Mouse (Mus musculus) CH12.LX (cell line): Measurements from ENCODE around the gene Gm853. TPM values are rescaled to one million over a fixed set of nuclear protein-coding genes. Genes with fewer than 3 reads are reported as not detected.

Source experiments
- DNase-seq: peaks from one replicate; pipeline ENCODE4 v3.0.0-alpha.2; 2013; ENCODE audit errors: extremely low read depth
- H3K27ac ChIP-seq: 2 replicates; pipeline ENCODE4 v1.5.1; 2012; ENCODE audit warnings: low read depth, mild to moderate bottlenecking, control low read depth, moderate library complexity; ENCODE audit not compliant: insufficient read depth
- H3K27me3 ChIP-seq: replicated peaks from 2 replicates; pipeline ENCODE3; 2012; ENCODE audit warnings: inconsistent platforms
- H3K36me3 ChIP-seq, 2 experiments: replicated peaks in 1 of 2; 2 replicates each; pipeline versions ENCODE3 to v1.6.1; 2012; ENCODE audit warnings: inconsistent platforms in 1 of 2, low read length in 1 of 2, mild to moderate bottlenecking in 1 of 2, mixed read lengths in 1 of 2, moderate library complexity in 1 of 2; ENCODE audit not compliant: control insufficient read depth in 1 of 2, insufficient read depth in 1 of 2
- H3K4me1 ChIP-seq, 2 experiments: 2 replicates each; pipeline ENCODE4 v1.6.1; 2012; ENCODE audit warnings: inconsistent platforms in 1 of 2, moderate library complexity in 1 of 2; ENCODE audit not compliant: insufficient read depth in 2 of 2, control insufficient read depth in 1 of 2
- H3K4me2 ChIP-seq: 2 replicates; pipeline ENCODE4 v1.6.1; 2012; ENCODE audit warnings: low read depth, mild to moderate bottlenecking, control low read depth; ENCODE audit not compliant: poor library complexity, insufficient read depth, severe bottlenecking
- H3K4me3 ChIP-seq, 3 experiments: fragments of 150-350 bp in 1 of 3; sonication (generic) in 1 of 3; replicated peaks in 1 of 3; 2 replicates each; pipeline versions ENCODE3 to v1.5.1; 2011 to 2012; ENCODE audit warnings: low read depth in 2 of 3, low read length in 2 of 3, mild to moderate bottlenecking in 2 of 3, moderate library complexity in 2 of 3, control low read depth in 1 of 3, improper control_type of control experiment in 1 of 3, inconsistent platforms in 1 of 3, mixed read lengths in 1 of 3; ENCODE audit not compliant: poor library complexity in 1 of 3
- H3K79me2 ChIP-seq: replicated peaks from 2 replicates; pipeline ENCODE4 v1.6.1; 2012; ENCODE audit warnings: mild to moderate bottlenecking, moderate library complexity; ENCODE audit not compliant: control insufficient read depth, poor library complexity, insufficient read depth, severe bottlenecking; ENCODE audit errors: extremely low read depth
- H3K9ac ChIP-seq: 2 replicates; pipeline ENCODE4 v1.6.1; 2012; ENCODE audit warnings: low read depth, mild to moderate bottlenecking, control low read depth, moderate library complexity; ENCODE audit not compliant: insufficient read depth
- H3K9me3 ChIP-seq: replicated peaks from 2 replicates; pipeline ENCODE3; 2012; ENCODE audit warnings: low read length, inconsistent platforms, mixed read lengths
- CHD2 ChIP-seq: IDR thresholded peaks from 2 replicates; pipeline ENCODE4 v1.6.1; 2011; ENCODE audit warnings: low read length, improper control_type of control experiment
- E2F4 ChIP-seq: IDR thresholded peaks from 2 replicates; pipeline ENCODE4 v1.6.1; 2011; ENCODE audit warnings: low read depth, low read length, improper control_type of control experiment; ENCODE audit not compliant: insufficient replicate concordance
- ELF1 ChIP-seq: IDR thresholded peaks from 2 replicates; pipeline ENCODE4 v1.6.1; 2014; ENCODE audit warnings: low read depth, mild to moderate bottlenecking, inconsistent platforms, low read length, improper control_type of control experiment
- EP300 ChIP-seq: IDR thresholded peaks from 2 replicates; pipeline ENCODE4 v1.6.1; 2011; ENCODE audit warnings: low read length, improper control_type of control experiment
- ETS1 ChIP-seq: conservative IDR thresholded peaks from 2 replicates; pipeline ENCODE4 v1.6.1; 2012; ENCODE audit warnings: low read depth, mild to moderate bottlenecking, inconsistent platforms, low read length, improper control_type of control experiment, moderate library complexity
- GABPA ChIP-seq: IDR thresholded peaks from 2 replicates; pipeline ENCODE4 v1.6.1; 2012; ENCODE audit warnings: low read depth, low read length, improper control_type of control experiment, inconsistent platforms; ENCODE audit not compliant: insufficient replicate concordance
- HCFC1 ChIP-seq: IDR thresholded peaks from 2 replicates; pipeline ENCODE4 v1.6.1; 2012; ENCODE audit warnings: low read depth, mild to moderate bottlenecking, inconsistent platforms, low read length, improper control_type of control experiment
- JUN ChIP-seq: IDR thresholded peaks from 2 replicates; pipeline ENCODE4 v1.6.1; 2011; ENCODE audit warnings: low read depth, mild to moderate bottlenecking, low read length, improper control_type of control experiment, moderate library complexity; ENCODE audit not compliant: insufficient read depth
- JUND ChIP-seq: conservative IDR thresholded peaks from 2 replicates; pipeline ENCODE4 v1.6.1; 2011; ENCODE audit warnings: low read depth, low read length, improper control_type of control experiment
- KAT2A ChIP-seq: IDR thresholded peaks from 2 replicates; pipeline ENCODE4 v1.6.1; 2012; ENCODE audit warnings: low read length, improper control_type of control experiment, inconsistent platforms; ENCODE audit not compliant: insufficient replicate concordance
- MAFK ChIP-seq: IDR thresholded peaks from 2 replicates; pipeline ENCODE4 v1.6.1; 2011; ENCODE audit warnings: low read length, improper control_type of control experiment; ENCODE audit not compliant: insufficient replicate concordance
- MAX ChIP-seq: IDR thresholded peaks from 2 replicates; pipeline ENCODE4 v1.6.1; 2011; ENCODE audit warnings: low read length, improper control_type of control experiment
- MXI1 ChIP-seq: IDR thresholded peaks from 2 replicates; pipeline ENCODE4 v1.6.1; 2011; ENCODE audit warnings: mild to moderate bottlenecking, low read depth, low read length, improper control_type of control experiment
- PAX5 ChIP-seq: IDR thresholded peaks from 2 replicates; pipeline ENCODE4 v1.6.1; 2012; ENCODE audit warnings: low read length, inconsistent platforms, mixed read lengths
- RAD21 ChIP-seq: IDR thresholded peaks from 2 replicates; pipeline ENCODE4 v1.6.1; 2011; ENCODE audit warnings: low read depth, mild to moderate bottlenecking, low read length, improper control_type of control experiment, moderate library complexity
- RCOR1 ChIP-seq: conservative IDR thresholded peaks from 2 replicates; pipeline ENCODE4 v1.6.1; 2012; ENCODE audit warnings: low read depth, mild to moderate bottlenecking, inconsistent platforms, low read length, improper control_type of control experiment
- UBTF ChIP-seq: IDR thresholded peaks from 2 replicates; pipeline ENCODE4 v1.6.1; 2012; ENCODE audit warnings: low read depth, mild to moderate bottlenecking, inconsistent platforms, low read length, improper control_type of control experiment, moderate library complexity
- ZMIZ1 ChIP-seq: IDR thresholded peaks from 2 replicates; pipeline ENCODE4 v1.6.1; 2012; ENCODE audit warnings: low read depth, mild to moderate bottlenecking, inconsistent platforms, low read length, improper control_type of control experiment
- ZNF384 ChIP-seq: IDR thresholded peaks from 2 replicates; pipeline ENCODE4 v1.6.1; 2012; ENCODE audit warnings: low read depth, low read length, improper control_type of control experiment, inconsistent platforms
- dilution Hi-C: fragments of 300-500 bp; cut with MboI; formaldehyde crosslinking; loops from 2 replicates; pipeline ENCODE4 v1.14.3; 2020; ENCODE audit warnings: low sequenced_read_pairs; ENCODE audit not compliant: extremely low pct_unique_long_range_greater_than_20kb, extremely low pct_ligation_motif_present
- in situ Hi-C: fragments of 300-500 bp; cut with MboI; formaldehyde crosslinking; loops from 3 replicates; pipeline ENCODE4 v1.14.3; 2019; ENCODE audit warnings: low sequenced_read_pairs, low pct_ligation_motif_present, low pct_unique_long_range_greater_than_20kb, mixed read lengths
- polyA plus RNA-seq: library from polyadenylated mRNA; unstranded; fragments of >175 nt; gene quantifications from 2 replicates; pipeline ENCODE4 v1.2.1, GENCODE M21; 2012; ENCODE audit warnings: low read depth; ENCODE audit not compliant: insufficient read length
- total RNA-seq, 2 experiments: library from RNA; depleted of rRNA; stranded (reverse); fragments of 300-350 nt in 1 of 2; fragments of >200 nt in 1 of 2; gene quantifications; 2 replicates each; pipeline ENCODE4 v1.2.3; 2012 to 2014

Gm853 gene
- total and polyA plus RNA-seq, 3 experiments: not detected

GRCm38 (mm10) chr4:130268736-130269135, 46.5 kb upstream of the Gm853 start:
- Histone ChIP-seq H3K27ac (no peak overlapping the region), H3K4me1 (peaks cover 6 to 10% of the 10 kb centered on the region in 2 experiments), H3K4me2 (no peak overlapping the region), H3K27me3 (peaks cover 84% of the 10 kb centered on the region), H3K4me3 (no peak overlapping the region), H3K9me3 (no peaks in the 10 kb centered on the region), H3K9ac (no peak overlapping the region), H3K79me2 (no peaks in the 10 kb centered on the region), H3K36me3 (no peaks in the 10 kb centered on the region)
- TF ChIP-seq UBTF: no peak
- no peak for TF ChIP-seq JUN
- TF ChIP-seq E2F4: no peak
- no peak for TF ChIP-seq PAX5
- TF ChIP-seq ZNF384: no peak
- TF ChIP-seq HCFC1: no peak
- no peak for TF ChIP-seq MAFK
- no peak for TF ChIP-seq KAT2A
- no peak for TF ChIP-seq ZMIZ1
- TF ChIP-seq RAD21: no peak
- TF ChIP-seq MXI1: no peak
- TF ChIP-seq MAX: no peak
- TF ChIP-seq EP300: no peak
- no peak for TF ChIP-seq ELF1
- TF ChIP-seq JUND: no peak
- no peak for DNase-seq
- in situ Hi-C loops: no loop called here
- dilution Hi-C loops: no loop called here

GRCm38 (mm10) chr4:130267069-130267468, 44.9 kb upstream of the Gm853 start:
- no peak for DNase-seq
- no peak overlapping the region for H3K27ac ChIP-seq
- peak overlapping the region; percentile 5; the same call in 1 of the 2 replicates for H3K4me2 ChIP-seq
- H3K79me2 ChIP-seq: no peaks in the 10 kb centered on the region
- in situ Hi-C loops (no loop called here), dilution Hi-C loops (no loop called here)
- peaks cover 85% of the 10 kb centered on the region for H3K27me3 ChIP-seq
- H3K9ac ChIP-seq: no peak overlapping the region
- no peak overlapping the region for H3K4me3 ChIP-seq
- H3K9me3 ChIP-seq: peaks cover 4% of the 10 kb centered on the region
- no peaks in the 10 kb centered on the region for H3K36me3 ChIP-seq
- TF ChIP-seq RAD21: no peak
- no peak for TF ChIP-seq JUN
- TF ChIP-seq CHD2: no peak
- no peak for TF ChIP-seq RCOR1
- no peak for TF ChIP-seq GABPA
- TF ChIP-seq ETS1: no peak
- TF ChIP-seq, all 38 proteins: peak for 0
- H3K4me1 ChIP-seq: peaks cover 6 to 12% of the 10 kb centered on the region in 2 experiments
